Mouse (Mus musculus) liver, embryonic 14.5 days (tissue): ENCODE results near the gene Sh3bp4. TPM values are rescaled to one million over a fixed set of nuclear protein-coding genes. Genes with fewer than 3 reads are reported as not detected.

Source experiments
- ATAC-seq: fragments of 200-750 bp; cut with Nextera tagmentation; 2 replicates; pipeline ENCODE4 v1.8.0; 2017; ENCODE audit warnings: moderate number of reproducible peaks, mild to moderate bottlenecking, moderate library complexity; ENCODE audit not compliant: insufficient read depth
- DNase-seq, 3 experiments: peaks; one replicate each; pipeline ENCODE4 v3.0.0-alpha.2; 2012 to 2013; ENCODE audit warnings: low read depth in 3 of 3, low spot score in 3 of 3
- H3K27ac ChIP-seq: fragments of 300-500 bp; sonication (generic); 2 replicates; pipeline ENCODE4 v1.5.1; 2014; ENCODE audit warnings: moderate library complexity, mild to moderate bottlenecking, control low read depth, inconsistent platforms
- H3K27me3 ChIP-seq: fragments of 300-500 bp; sonication (generic); 2 replicates; pipeline ENCODE4 v1.6.1; 2014; ENCODE audit warnings: mild to moderate bottlenecking, low read length, moderate library complexity; ENCODE audit not compliant: control insufficient read depth, insufficient read depth
- H3K36me3 ChIP-seq: fragments of 300-500 bp; sonication (generic); replicated peaks from 2 replicates; pipeline ENCODE4 v1.6.1; 2014; ENCODE audit warnings: low read depth; ENCODE audit not compliant: control insufficient read depth, insufficient read depth
- H3K4me1 ChIP-seq, 2 experiments: fragments of 200-500 bp in 1 of 2; fragments of 300-500 bp in 1 of 2; sonication (generic) in 1 of 2; replicated peaks; 2 replicates each; pipeline ENCODE4 v1.6.1; 2012 to 2014; ENCODE audit warnings: antibody characterized with exemption in 1 of 2, inconsistent platforms in 1 of 2, low read length in 1 of 2; ENCODE audit not compliant: control insufficient read depth in 2 of 2, insufficient read depth in 2 of 2
- H3K4me2 ChIP-seq: fragments of 300-500 bp; sonication (generic); 2 replicates; pipeline ENCODE4 v1.6.1; 2014; ENCODE audit warnings: low read depth, mild to moderate bottlenecking, control low read depth, moderate library complexity
- H3K4me3 ChIP-seq, 2 experiments: fragments of 200-500 bp in 1 of 2; fragments of 300-500 bp in 1 of 2; sonication (generic) in 1 of 2; 2 replicates each; pipeline ENCODE4 v1.5.1; 2012 to 2014; ENCODE audit warnings: low read depth in 2 of 2, low read length in 2 of 2, mild to moderate bottlenecking in 2 of 2, control low read depth in 1 of 2, inconsistent platforms in 1 of 2, moderate library complexity in 1 of 2; ENCODE audit not compliant: insufficient read depth in 1 of 2
- H3K9ac ChIP-seq: fragments of 300-500 bp; sonication (generic); replicated peaks from 2 replicates; pipeline ENCODE4 v1.6.1; 2014; ENCODE audit warnings: mild to moderate bottlenecking, control low read depth, moderate library complexity
- H3K9me3 ChIP-seq: fragments of 300-500 bp; sonication (generic); 2 replicates; pipeline ENCODE4 v1.6.1; 2016; ENCODE audit warnings: low read length, mixed read lengths; ENCODE audit not compliant: control insufficient read depth
- CTCF ChIP-seq: IDR thresholded peaks from 2 replicates; pipeline ENCODE4 v1.5.1; 2016; ENCODE audit warnings: antibody characterized with exemption, low read depth, control low read depth
- EP300 ChIP-seq: IDR thresholded peaks from 2 replicates; pipeline ENCODE4 v1.6.1; 2016; ENCODE audit warnings: antibody characterized with exemption, low read depth
- WGBS: fragments of 180-500 bp; shearing (Covaris S2); extraction: QIAGEN DNeasy Blood & Tissue Kit; methylation state at CpG from one replicate; pipeline ENCODE4 v1.1.7; 2014; ENCODE audit not compliant: insufficient replicate concordance; 5-methylcytosine and 5-hydroxymethylcytosine counted together
- polyA plus RNA-seq, 2 experiments: library from polyadenylated mRNA; depleted of rRNA in 1 of 2; stranded (reverse) in 1 of 2; unstranded in 1 of 2; fragments of >200 nt; fragmentation: Nextera tagmentation in 1 of 2; extraction: Ambion mirVana in 1 of 2; gene quantifications; 2 replicates each; pipeline versions ENCODE4 v1.2.1 to v1.2.3; 2012 to 2014

Gene Sh3bp4
- polyA plus RNA-seq, 2 experiments: 0.51 to 0.63 TPM

DNA sequence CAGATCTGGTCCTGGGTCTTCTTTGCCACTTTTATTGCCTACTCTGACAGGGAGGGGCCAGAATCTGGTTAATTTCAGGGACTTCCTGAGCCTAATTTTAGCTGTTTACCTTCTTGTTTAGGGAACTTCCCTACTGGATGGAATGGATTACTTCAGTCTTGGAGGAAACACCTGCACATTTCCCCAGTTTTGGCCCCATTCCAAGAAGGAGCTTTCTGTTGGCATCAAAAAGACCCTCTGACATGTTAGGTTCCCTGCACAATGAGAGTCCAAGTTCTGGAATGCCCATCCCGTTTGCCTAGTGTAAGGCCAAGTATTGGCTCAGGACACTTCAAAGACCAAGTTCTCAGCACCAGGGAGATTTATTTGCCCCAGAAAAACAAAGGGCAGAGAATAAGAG, 14.0 kb upstream of the Sh3bp4 start:
- DNase-seq (no peak), ATAC-seq (no peak)
- Histone ChIP-seq H3K4me3 (no peak overlapping the region), H3K4me1 (no peaks in the 10 kb centered on the region; a peak in 1 of 4 replicates), H3K27ac (no peak overlapping the region), H3K9me3 (no peaks in the 10 kb centered on the region), H3K4me2 (no peak overlapping the region), H3K9ac (no peak overlapping the region), H3K36me3 (no peaks in the 10 kb centered on the region), H3K27me3 (no peaks in the 10 kb centered on the region)
- TF ChIP-seq EP300: no peak
- no peak for TF ChIP-seq CTCF
- WGBS: 56% methylated on average over 1 of the region's 1 CpGs

DNA sequence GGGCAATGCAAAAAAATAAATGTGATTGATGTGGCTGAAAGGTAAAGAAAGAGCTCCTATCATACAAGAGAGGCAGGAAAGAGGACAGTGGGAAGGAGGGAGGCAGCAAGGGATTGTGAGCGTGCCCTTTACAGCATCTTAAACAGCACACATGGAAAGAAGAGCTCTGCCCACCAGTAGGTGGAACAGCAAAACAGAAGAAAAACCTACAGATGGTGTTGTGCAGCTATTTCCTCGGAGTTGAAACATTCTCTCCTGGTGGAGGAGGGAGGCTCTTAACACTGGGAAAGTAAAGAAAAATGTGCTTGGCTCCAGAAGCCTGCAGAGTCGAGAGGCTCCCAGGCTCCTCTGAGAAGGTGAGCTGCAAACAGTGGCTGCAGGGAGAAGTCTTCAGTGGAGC, 12.8 kb upstream of the Sh3bp4 start:
- Histone ChIP-seq H3K27me3 (no peaks in the 10 kb centered on the region), H3K36me3 (no peaks in the 10 kb centered on the region), H3K4me3 (no peak overlapping the region), H3K27ac (no peak overlapping the region), H3K9me3 (no peaks in the 10 kb centered on the region), H3K4me2 (no peak overlapping the region), H3K4me1 (no peaks in the 10 kb centered on the region; a peak in 1 of 4 replicates), H3K9ac (no peak overlapping the region)
- DNase-seq: no peak
- no peak for ATAC-seq
- WGBS: 41% methylated on average over 3 of the region's 3 CpGs
- TF ChIP-seq EP300: no peak
- no peak for TF ChIP-seq CTCF

DNA sequence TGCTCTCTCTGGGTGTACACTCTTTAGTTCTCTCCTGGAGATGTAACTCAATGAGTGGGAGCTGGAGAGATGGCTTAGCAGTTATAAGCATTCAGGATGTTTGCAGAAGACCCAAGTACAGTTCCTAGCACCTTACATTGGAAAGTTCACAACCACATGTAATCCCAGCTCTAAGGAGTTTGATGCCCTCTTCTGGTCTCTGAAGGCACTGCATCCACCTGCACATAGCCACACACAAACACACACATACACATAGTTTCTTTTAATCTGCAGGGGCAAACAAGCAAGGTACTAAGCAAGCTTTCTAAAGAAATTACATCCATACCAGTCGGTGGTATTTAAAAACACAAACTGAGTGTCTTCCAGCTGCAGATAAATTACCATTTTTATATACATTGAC, 12.2 kb upstream of the Sh3bp4 start:
- no peak for DNase-seq

DNA sequence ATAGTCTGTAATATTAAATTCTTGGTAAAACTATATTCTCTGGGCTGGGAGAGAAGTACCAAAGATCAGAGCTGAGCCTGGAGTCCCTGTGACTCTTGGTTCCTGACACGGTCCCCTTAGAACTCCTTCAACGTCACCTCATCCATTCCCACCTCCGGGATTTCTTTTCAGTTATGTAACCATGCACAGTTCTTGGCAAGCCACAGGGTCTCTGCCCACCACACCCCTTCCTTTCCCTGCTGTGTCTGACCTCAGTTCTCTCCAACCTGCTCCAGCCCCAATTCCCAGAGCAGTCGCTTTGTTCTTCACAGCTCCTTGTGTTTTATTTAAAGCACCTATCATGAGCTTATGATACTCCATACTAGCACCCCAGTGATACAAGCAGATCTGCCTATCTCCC, 7.2 kb upstream of the Sh3bp4 start:
- Histone ChIP-seq H3K27me3 (no peaks in the 10 kb centered on the region), H3K9ac (no peak overlapping the region), H3K4me1 (no peaks in the 10 kb centered on the region), H3K4me3 (no peak overlapping the region), H3K9me3 (no peaks in the 10 kb centered on the region), H3K36me3 (no peaks in the 10 kb centered on the region), H3K27ac (no peak overlapping the region), H3K4me2 (no peak overlapping the region)
- DNase-seq: no peak
- no peak for TF ChIP-seq CTCF
- TF ChIP-seq EP300: no peak
- WGBS: 59% methylated on average over 4 of the region's 4 CpGs
- no peak for ATAC-seq

More for the DNA sequence above, 12.2 kb upstream of the Sh3bp4 start:
- TF ChIP-seq EP300: no peak
- peak; percentile 16; the same call in 1 of the 2 replicates for TF ChIP-seq CTCF
- no peak overlapping the region for H3K27ac ChIP-seq
- no peak overlapping the region for H3K4me3 ChIP-seq
- H3K9me3 ChIP-seq: no peaks in the 10 kb centered on the region
- ATAC-seq: no peak
- 68% methylated on average over 1 of the region's 1 CpGs for WGBS
- no peak overlapping the region for H3K4me2 ChIP-seq
- no peaks in the 10 kb centered on the region; a peak in 1 of 4 replicates for H3K4me1 ChIP-seq
- H3K27me3 ChIP-seq: no peaks in the 10 kb centered on the region
- no peak overlapping the region for H3K9ac ChIP-seq
- H3K36me3 ChIP-seq: no peaks in the 10 kb centered on the region

DNA sequence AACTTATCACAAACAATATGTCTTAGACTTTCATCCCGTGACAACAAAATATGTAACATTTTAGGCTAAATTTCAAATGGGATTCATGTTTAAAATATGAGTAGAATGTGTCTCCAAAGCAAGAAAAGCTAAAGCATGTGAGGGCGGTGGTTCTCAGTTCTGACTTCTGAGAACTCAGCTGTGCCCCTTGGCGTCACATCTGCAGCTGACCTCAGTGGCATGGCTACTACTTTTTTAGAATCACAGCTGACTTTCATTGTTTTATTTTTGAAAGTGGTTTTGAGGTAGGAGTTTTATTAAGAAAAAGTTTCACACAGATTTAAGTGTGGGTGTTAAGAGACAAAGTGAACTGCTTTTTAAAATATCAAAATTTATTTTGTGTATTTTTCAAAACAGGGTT, 6.4 kb upstream of the Sh3bp4 start:
- no peaks in the 10 kb centered on the region for H3K4me1 ChIP-seq
- no peak overlapping the region for H3K27ac ChIP-seq
- H3K9ac ChIP-seq: no peak overlapping the region
- ATAC-seq: no peak
- no peak for DNase-seq
- TF ChIP-seq CTCF (no peak), EP300 (no peak)
- no peak overlapping the region for H3K4me3 ChIP-seq
- H3K9me3 ChIP-seq: no peaks in the 10 kb centered on the region
- no peak overlapping the region for H3K4me2 ChIP-seq
- 57% methylated on average over 3 of the region's 3 CpGs for WGBS
- no peaks in the 10 kb centered on the region for H3K27me3 ChIP-seq
- no peaks in the 10 kb centered on the region for H3K36me3 ChIP-seq
